Mouse (Mus musculus) bone marrow, adult 2 months (tissue): ENCODE measurements around the gene Trip11.

ENCODE experiments used
- CTCF ChIP-seq: fragments of 200-500 bp; IDR thresholded peaks from 2 replicates; pipeline ENCODE4 v1.5.1; 2011; ENCODE audit warnings: low read length, control low read depth; ENCODE audit not compliant: control insufficient read depth, insufficient read depth
- POLR2A ChIP-seq: fragments of 200-500 bp; IDR thresholded peaks from 2 replicates; pipeline ENCODE4 v1.6.1; 2011; ENCODE audit warnings: low read depth, mild to moderate bottlenecking, control low read depth, low read length, borderline replicate concordance; ENCODE audit not compliant: control insufficient read depth

DNA sequence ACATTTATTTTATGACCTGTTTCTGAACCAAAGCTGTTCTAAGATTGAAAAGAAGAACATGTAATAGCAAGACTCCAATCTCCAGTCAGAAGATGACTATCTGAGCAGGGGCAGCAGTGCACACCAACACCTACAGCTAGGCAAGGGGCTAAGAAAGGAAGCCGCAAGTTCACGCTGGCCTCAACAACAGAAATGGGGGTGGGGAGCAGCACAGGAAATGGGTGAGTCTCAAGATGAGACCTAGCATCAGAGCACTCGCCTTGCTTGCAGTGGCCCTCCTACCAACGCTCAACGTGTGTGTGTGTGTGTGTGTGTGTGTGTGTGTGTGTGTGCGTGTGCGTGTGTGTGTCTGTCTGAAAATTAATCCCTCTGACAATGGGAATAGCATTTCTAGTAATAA, 16.0 kb downstream of the Trip11 start:
- no peak for TF ChIP-seq CTCF
- TF ChIP-seq POLR2A = no peak
